Mouse (Mus musculus) CH12.LX (cell line): ENCODE results near the gene Mark1. TPM values are rescaled to one million over a fixed set of nuclear protein-coding genes. Genes with fewer than 3 reads are reported as not detected.

Experiments used
- DNase-seq: peaks from one replicate; pipeline ENCODE4 v3.0.0-alpha.2; 2013; ENCODE audit errors: extremely low read depth
- H3K27ac ChIP-seq: 2 replicates; pipeline ENCODE4 v1.5.1; 2012; ENCODE audit warnings: low read depth, mild to moderate bottlenecking, control low read depth, moderate library complexity; ENCODE audit not compliant: insufficient read depth
- H3K27me3 ChIP-seq: replicated peaks from 2 replicates; pipeline ENCODE3; 2012; ENCODE audit warnings: inconsistent platforms
- H3K36me3 ChIP-seq, 2 experiments: replicated peaks in 1 of 2; 2 replicates each; pipeline versions ENCODE3 to v1.6.1; 2012; ENCODE audit warnings: inconsistent platforms in 1 of 2, low read length in 1 of 2, mild to moderate bottlenecking in 1 of 2, mixed read lengths in 1 of 2, moderate library complexity in 1 of 2; ENCODE audit not compliant: control insufficient read depth in 1 of 2, insufficient read depth in 1 of 2
- H3K4me1 ChIP-seq, 2 experiments: 2 replicates each; pipeline ENCODE4 v1.6.1; 2012; ENCODE audit warnings: inconsistent platforms in 1 of 2, moderate library complexity in 1 of 2; ENCODE audit not compliant: insufficient read depth in 2 of 2, control insufficient read depth in 1 of 2
- H3K4me2 ChIP-seq: 2 replicates; pipeline ENCODE4 v1.6.1; 2012; ENCODE audit warnings: low read depth, mild to moderate bottlenecking, control low read depth; ENCODE audit not compliant: poor library complexity, insufficient read depth, severe bottlenecking
- H3K4me3 ChIP-seq, 3 experiments: fragments of 150-350 bp in 1 of 3; sonication (generic) in 1 of 3; replicated peaks in 1 of 3; 2 replicates each; pipeline versions ENCODE3 to v1.5.1; 2011 to 2012; ENCODE audit warnings: low read depth in 2 of 3, low read length in 2 of 3, mild to moderate bottlenecking in 2 of 3, moderate library complexity in 2 of 3, control low read depth in 1 of 3, improper control_type of control experiment in 1 of 3, inconsistent platforms in 1 of 3, mixed read lengths in 1 of 3; ENCODE audit not compliant: poor library complexity in 1 of 3
- H3K79me2 ChIP-seq: replicated peaks from 2 replicates; pipeline ENCODE4 v1.6.1; 2012; ENCODE audit warnings: mild to moderate bottlenecking, moderate library complexity; ENCODE audit not compliant: control insufficient read depth, poor library complexity, insufficient read depth, severe bottlenecking; ENCODE audit errors: extremely low read depth
- H3K9ac ChIP-seq: 2 replicates; pipeline ENCODE4 v1.6.1; 2012; ENCODE audit warnings: low read depth, mild to moderate bottlenecking, control low read depth, moderate library complexity; ENCODE audit not compliant: insufficient read depth
- H3K9me3 ChIP-seq: replicated peaks from 2 replicates; pipeline ENCODE3; 2012; ENCODE audit warnings: low read length, inconsistent platforms, mixed read lengths
- BHLHE40 ChIP-seq: IDR thresholded peaks from 2 replicates; pipeline ENCODE4 v1.6.1; 2011; ENCODE audit warnings: mild to moderate bottlenecking, low read depth, low read length, improper control_type of control experiment
- CHD1 ChIP-seq: IDR thresholded peaks from 2 replicates; pipeline ENCODE4 v1.6.1; 2012; ENCODE audit warnings: low read depth, low read length, improper control_type of control experiment, inconsistent platforms
- CTCF ChIP-seq, 2 experiments: IDR thresholded peaks in 1 of 2; conservative IDR thresholded peaks in 1 of 2; 2 replicates each; pipeline ENCODE4 v1.5.1; 2011 to 2012; ENCODE audit warnings: low read depth in 2 of 2, low read length in 2 of 2, improper control_type of control experiment in 1 of 2, inconsistent platforms in 1 of 2, mild to moderate bottlenecking in 1 of 2, moderate library complexity in 1 of 2
- ELF1 ChIP-seq: IDR thresholded peaks from 2 replicates; pipeline ENCODE4 v1.6.1; 2014; ENCODE audit warnings: low read depth, mild to moderate bottlenecking, inconsistent platforms, low read length, improper control_type of control experiment
- ETS1 ChIP-seq: conservative IDR thresholded peaks from 2 replicates; pipeline ENCODE4 v1.6.1; 2012; ENCODE audit warnings: low read depth, mild to moderate bottlenecking, inconsistent platforms, low read length, improper control_type of control experiment, moderate library complexity
- HCFC1 ChIP-seq: IDR thresholded peaks from 2 replicates; pipeline ENCODE4 v1.6.1; 2012; ENCODE audit warnings: low read depth, mild to moderate bottlenecking, inconsistent platforms, low read length, improper control_type of control experiment
- IRF4 ChIP-seq: IDR thresholded peaks from 2 replicates; pipeline ENCODE4 v1.6.1; 2014; ENCODE audit warnings: low read depth, mild to moderate bottlenecking, inconsistent platforms, low read length, improper control_type of control experiment
- JUN ChIP-seq: IDR thresholded peaks from 2 replicates; pipeline ENCODE4 v1.6.1; 2011; ENCODE audit warnings: low read depth, mild to moderate bottlenecking, low read length, improper control_type of control experiment, moderate library complexity; ENCODE audit not compliant: insufficient read depth
- KAT2A ChIP-seq: IDR thresholded peaks from 2 replicates; pipeline ENCODE4 v1.6.1; 2012; ENCODE audit warnings: low read length, improper control_type of control experiment, inconsistent platforms; ENCODE audit not compliant: insufficient replicate concordance
- MAFK ChIP-seq: IDR thresholded peaks from 2 replicates; pipeline ENCODE4 v1.6.1; 2011; ENCODE audit warnings: low read length, improper control_type of control experiment; ENCODE audit not compliant: insufficient replicate concordance
- MAX ChIP-seq: IDR thresholded peaks from 2 replicates; pipeline ENCODE4 v1.6.1; 2011; ENCODE audit warnings: low read length, improper control_type of control experiment
- MXI1 ChIP-seq: IDR thresholded peaks from 2 replicates; pipeline ENCODE4 v1.6.1; 2011; ENCODE audit warnings: mild to moderate bottlenecking, low read depth, low read length, improper control_type of control experiment
- MYC ChIP-seq: IDR thresholded peaks from 2 replicates; pipeline ENCODE4 v1.6.1; 2011; ENCODE audit warnings: low read depth, mild to moderate bottlenecking, improper control_type of control experiment, low read length
- NRF1 ChIP-seq: IDR thresholded peaks from 2 replicates; pipeline ENCODE4 v1.6.1; 2014; ENCODE audit warnings: low read depth, mild to moderate bottlenecking, inconsistent platforms, low read length, improper control_type of control experiment, moderate library complexity
- PAX5 ChIP-seq: IDR thresholded peaks from 2 replicates; pipeline ENCODE4 v1.6.1; 2012; ENCODE audit warnings: low read length, inconsistent platforms, mixed read lengths
- POLR2A ChIP-seq: IDR thresholded peaks from 2 replicates; pipeline ENCODE4 v1.6.1; 2011; ENCODE audit warnings: low read depth, mild to moderate bottlenecking, improper control_type of control experiment, low read length
- RAD21 ChIP-seq: IDR thresholded peaks from 2 replicates; pipeline ENCODE4 v1.6.1; 2011; ENCODE audit warnings: low read depth, mild to moderate bottlenecking, low read length, improper control_type of control experiment, moderate library complexity
- RCOR1 ChIP-seq: conservative IDR thresholded peaks from 2 replicates; pipeline ENCODE4 v1.6.1; 2012; ENCODE audit warnings: low read depth, mild to moderate bottlenecking, inconsistent platforms, low read length, improper control_type of control experiment
- SIN3A ChIP-seq: IDR thresholded peaks from 2 replicates; pipeline ENCODE4 v1.6.1; 2012; ENCODE audit warnings: low read length, improper control_type of control experiment, inconsistent platforms
- TBP ChIP-seq: conservative IDR thresholded peaks from 2 replicates; pipeline ENCODE4 v1.6.1; 2011; ENCODE audit warnings: low read depth, low read length, improper control_type of control experiment
- TCF12 ChIP-seq: IDR thresholded peaks from 2 replicates; pipeline ENCODE4 v1.6.1; 2014; ENCODE audit warnings: low read depth, mild to moderate bottlenecking, inconsistent platforms, low read length, improper control_type of control experiment
- UBTF ChIP-seq: IDR thresholded peaks from 2 replicates; pipeline ENCODE4 v1.6.1; 2012; ENCODE audit warnings: low read depth, mild to moderate bottlenecking, inconsistent platforms, low read length, improper control_type of control experiment, moderate library complexity
- USF2 ChIP-seq: conservative IDR thresholded peaks from 2 replicates; pipeline ENCODE4 v1.6.1; 2011; ENCODE audit warnings: low read depth, low read length, improper control_type of control experiment
- ZKSCAN1 ChIP-seq: IDR thresholded peaks from 2 replicates; pipeline ENCODE4 v1.6.1; 2012; ENCODE audit warnings: low read depth, inconsistent platforms, low read length, improper control_type of control experiment, borderline replicate concordance
- dilution Hi-C: fragments of 300-500 bp; cut with MboI; formaldehyde crosslinking; loops from 2 replicates; pipeline ENCODE4 v1.14.3; 2020; ENCODE audit warnings: low sequenced_read_pairs; ENCODE audit not compliant: extremely low pct_unique_long_range_greater_than_20kb, extremely low pct_ligation_motif_present
- in situ Hi-C: fragments of 300-500 bp; cut with MboI; formaldehyde crosslinking; loops from 3 replicates; pipeline ENCODE4 v1.14.3; 2019; ENCODE audit warnings: low sequenced_read_pairs, low pct_ligation_motif_present, low pct_unique_long_range_greater_than_20kb, mixed read lengths
- polyA plus RNA-seq: library from polyadenylated mRNA; unstranded; fragments of >175 nt; gene quantifications from 2 replicates; pipeline ENCODE4 v1.2.1, GENCODE M21; 2012; ENCODE audit warnings: low read depth; ENCODE audit not compliant: insufficient read length
- total RNA-seq, 2 experiments: library from RNA; depleted of rRNA; stranded (reverse); fragments of 300-350 nt in 1 of 2; fragments of >200 nt in 1 of 2; gene quantifications; 2 replicates each; pipeline ENCODE4 v1.2.3; 2012 to 2014

Gene Mark1
- total and polyA plus RNA-seq, 3 experiments = not detected

GRCm38 (mm10) chr1:184963121-184963693 is 36.2 kb downstream of the Mark1 start:
- no peak for DNase-seq
- no peak overlapping the region for H3K4me2 ChIP-seq
- no peak overlapping the region for H3K9ac ChIP-seq
- H3K4me1 ChIP-seq = 0 out of 4 replicates have a peak, but pooled peaks cover 0 to 2% of the 10 kb centered on the region in 2 experiments
- TF ChIP-seq CHD1 (no peak), BHLHE40 (no peak), HCFC1 (no peak), KAT2A (no peak), MAX (no peak), TBP (no peak), POLR2A (no peak), CTCF (conservative IDR thresholded peaks at IDR 0.05 in 1 of 2, IDR thresholded peaks at IDR 0.05 in 1 of 2; ENCODE audit: low read depth in 2 of 2, low read length in 2 of 2) (no peak), IRF4 (no peak), MAFK (no peak), JUN (no peak), ETS1 (no peak), NRF1 (no peak), UBTF (no peak), ELF1 (no peak), TCF12 (no peak)
- H3K27me3 ChIP-seq = no peaks in the 10 kb centered on the region
- H3K36me3 ChIP-seq = no peaks in the 10 kb centered on the region
- dilution Hi-C loops (no loop called here), in situ Hi-C loops (no loop called here)
- H3K27ac ChIP-seq = no peak overlapping the region
- no peaks in the 10 kb centered on the region for H3K79me2 ChIP-seq
- no peak overlapping the region for H3K4me3 ChIP-seq
- no peaks in the 10 kb centered on the region for H3K9me3 ChIP-seq

GRCm38 (mm10) chr1:184961853-184962252 is 37.5 kb downstream of the Mark1 start:
- H3K27me3 ChIP-seq = no peaks in the 10 kb centered on the region
- no peak for DNase-seq
- no peak overlapping the region for H3K4me2 ChIP-seq
- dilution Hi-C loops = no loop called here
- in situ Hi-C loops = no loop called here
- no peak overlapping the region for H3K4me3 ChIP-seq
- 0 out of 4 replicates have a peak, but pooled peaks cover 0 to 2% of the 10 kb centered on the region in 2 experiments for H3K4me1 ChIP-seq
- no peak overlapping the region for H3K9ac ChIP-seq
- no peaks in the 10 kb centered on the region for H3K9me3 ChIP-seq
- no peak overlapping the region for H3K27ac ChIP-seq
- TF ChIP-seq PAX5 (no peak), TBP (no peak), MAX (no peak), SIN3A (no peak), RCOR1 (no peak), MAFK (no peak), KAT2A (no peak), MYC (no peak), USF2 (no peak), ELF1 (no peak), ZKSCAN1 (no peak), POLR2A (no peak), RAD21 (no peak), MXI1 (no peak), NRF1 (no peak), JUN (no peak)
- no peaks in the 10 kb centered on the region for H3K79me2 ChIP-seq
- H3K36me3 ChIP-seq = no peaks in the 10 kb centered on the region
